Mouse (Mus musculus) embryo, embryonic 11 days (tissue): ENCODE results near the gene Usp32.
A peak's percentile ranks its signal among the peaks of the same experiment; 100 is the strongest.

ENCODE experiments used
- DNase-seq: peaks from one replicate; pipeline ENCODE4 v3.0.0-alpha.2; 2015

Usp32 gene

DNA sequence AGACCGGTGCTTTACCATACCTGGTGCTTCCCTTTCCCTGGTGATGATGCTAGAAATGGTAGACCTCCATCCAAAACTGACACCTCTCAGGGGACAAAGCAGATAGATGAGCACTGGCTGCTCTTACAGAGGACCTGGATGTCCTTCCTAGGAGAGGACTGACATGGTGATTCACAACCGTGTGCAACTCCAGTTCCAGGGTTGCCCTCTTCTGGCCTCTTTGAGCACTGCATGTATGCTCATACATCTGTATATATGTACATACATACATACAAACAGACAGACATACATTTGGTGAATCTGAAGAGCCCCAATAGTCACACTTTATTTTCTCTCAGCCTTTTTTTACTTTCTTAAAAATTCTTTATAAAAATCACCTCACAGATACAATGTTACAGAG lies 161.8 kb downstream of the Usp32 start:
- peak; percentile 58 for DNase-seq

GRCm38 (mm10) chr11:84977385-84977952 lies 162.5 kb downstream of the Usp32 start:
- no peak for DNase-seq

DNA sequence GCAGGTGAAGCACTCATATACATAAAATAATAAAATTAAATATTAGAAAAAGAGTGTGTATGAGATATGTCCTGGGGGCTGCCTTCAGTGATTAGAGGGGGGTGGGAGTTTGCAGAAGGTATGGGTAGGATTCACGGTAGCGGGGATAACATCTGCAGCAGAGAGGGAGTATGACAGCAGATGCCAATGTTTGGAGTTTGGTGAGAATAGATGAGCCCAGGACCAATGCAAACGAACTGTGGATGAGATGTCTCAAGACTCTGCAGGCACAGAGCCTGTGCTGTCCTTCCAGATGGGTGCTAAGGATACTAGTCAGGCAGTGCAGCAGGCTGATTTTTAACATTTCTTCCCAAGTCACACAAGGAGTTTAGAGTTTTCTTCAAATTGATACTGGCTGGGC lies 163.3 kb downstream of the Usp32 start:
- no peak for DNase-seq

- no peak for DNase-seq
These were observed 165.4 kb downstream of the Usp32 start for GRCm38 (mm10) chr11:84974582-84974981.

GRCm38 (mm10) chr11:84973661-84974060 lies 166.3 kb downstream of the Usp32 start:
- DNase-seq, result no peak

DNA sequence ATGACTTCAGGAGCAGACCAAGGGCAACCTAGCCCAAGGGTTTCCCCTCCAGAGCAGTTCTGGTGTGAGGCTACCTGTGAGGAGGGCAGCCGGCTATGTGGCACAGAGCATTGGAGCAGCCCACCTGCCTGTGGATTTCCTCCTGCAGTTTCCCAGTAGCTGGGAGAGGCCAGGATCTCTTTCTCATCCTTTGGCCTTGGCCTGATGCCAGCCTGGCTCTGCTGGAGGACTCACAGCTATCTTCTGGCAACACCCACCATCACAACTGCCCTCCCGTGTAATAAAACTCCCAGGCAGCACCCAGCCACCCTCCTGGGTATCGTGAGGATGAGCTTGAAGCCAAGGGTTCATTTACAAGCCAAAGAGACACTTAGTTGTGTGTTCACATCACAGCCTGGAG lies 167.9 kb downstream of the Usp32 start:
- no peak for DNase-seq

GRCm38 (mm10) chr11:84968775-84969174 lies 171.2 kb downstream of the Usp32 start:
- DNase-seq, result no peak

GRCm38 (mm10) chr11:84968309-84968708 lies 171.7 kb downstream of the Usp32 start:
- no peak for DNase-seq

DNA sequence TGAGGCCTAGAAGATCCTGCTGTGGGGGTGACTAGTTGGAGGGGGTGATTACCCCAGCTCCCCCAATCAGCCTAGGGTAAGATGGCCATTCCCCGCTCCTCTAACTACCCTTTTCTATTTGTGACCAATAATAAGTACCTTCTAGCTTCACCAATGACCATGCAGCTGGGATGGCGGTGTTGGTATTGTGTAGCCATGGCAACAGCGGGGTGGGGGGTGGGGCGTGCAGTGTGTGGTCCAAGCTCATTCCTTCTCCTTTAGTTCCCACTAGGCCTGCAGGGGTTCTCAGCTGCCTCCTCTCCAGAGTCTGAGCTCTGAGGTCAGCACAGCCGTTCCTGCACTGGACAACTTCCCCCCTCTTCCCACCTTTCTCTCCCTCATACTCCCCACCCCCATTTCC lies 172.8 kb downstream of the Usp32 start:
- peak; percentile 58 for DNase-seq

GRCm38 (mm10) chr11:84966696-84967095 lies 173.3 kb downstream of the Usp32 start:
- no peak for DNase-seq

DNA sequence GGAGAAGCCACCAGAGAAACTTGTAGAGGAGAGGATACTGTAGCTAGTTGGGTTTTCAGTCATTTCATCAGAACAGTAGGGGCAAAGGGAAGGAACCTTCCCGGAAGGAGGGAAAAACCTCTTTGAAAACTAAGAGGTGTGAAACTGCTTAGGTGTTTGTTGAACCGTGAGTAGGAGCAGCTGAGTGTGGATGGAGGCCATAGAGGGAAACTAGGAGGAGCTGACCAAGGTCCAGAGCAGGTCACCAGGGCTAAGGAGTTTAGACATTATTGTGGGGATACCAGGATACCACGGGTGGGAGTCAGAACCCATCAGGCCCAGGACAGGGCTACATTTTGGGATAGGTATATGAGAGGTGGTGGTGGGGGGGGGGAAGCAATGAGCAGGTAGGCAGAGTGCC lies 176.4 kb downstream of the Usp32 start:
- DNase-seq, result no peak

DNA sequence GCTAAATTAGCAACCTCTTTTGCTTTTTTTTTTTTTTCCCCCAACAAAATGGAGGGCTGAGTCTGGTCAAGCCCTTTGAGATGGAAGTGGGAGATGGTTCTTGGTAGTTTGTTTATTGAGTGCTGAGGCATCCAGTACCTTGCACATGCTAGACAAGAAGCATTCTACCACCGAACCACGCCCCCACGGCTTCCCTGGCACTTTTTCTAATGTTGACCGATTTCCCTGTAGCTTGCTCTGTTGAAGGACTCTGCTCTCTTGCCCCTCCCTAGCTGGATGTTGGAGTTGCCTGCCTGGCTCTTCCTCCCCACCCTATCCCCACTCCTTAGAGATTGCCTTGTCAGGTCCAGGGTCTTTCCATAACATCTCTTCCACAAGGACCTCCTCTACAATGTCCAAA lies 177.4 kb downstream of the Usp32 start:
- DNase-seq, result no peak

DNA sequence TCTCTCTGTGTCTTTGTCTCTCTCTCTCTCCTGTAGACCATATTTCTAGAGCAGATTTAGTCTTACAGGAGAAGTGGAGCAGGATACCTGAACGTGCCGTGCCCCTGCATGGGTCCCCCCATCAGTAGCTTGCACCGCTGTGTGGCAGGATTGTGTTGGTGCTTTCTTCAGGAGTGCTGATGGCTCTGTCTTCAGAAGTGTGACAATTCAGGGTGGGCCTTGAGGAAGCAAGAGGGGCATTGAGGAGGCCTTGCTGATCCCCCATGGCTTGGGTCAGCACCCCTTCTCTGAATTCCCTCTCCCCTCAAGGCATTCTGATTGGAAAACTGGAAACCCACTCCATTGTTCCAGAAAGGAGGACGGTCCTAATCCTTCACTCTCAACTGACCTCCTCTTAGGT lies 178.4 kb downstream of the Usp32 start:
- DNase-seq, result no peak

- DNase-seq, result no peak
These were observed 179.2 kb downstream of the Usp32 start for GRCm38 (mm10) chr11:84960780-84961179.

DNA sequence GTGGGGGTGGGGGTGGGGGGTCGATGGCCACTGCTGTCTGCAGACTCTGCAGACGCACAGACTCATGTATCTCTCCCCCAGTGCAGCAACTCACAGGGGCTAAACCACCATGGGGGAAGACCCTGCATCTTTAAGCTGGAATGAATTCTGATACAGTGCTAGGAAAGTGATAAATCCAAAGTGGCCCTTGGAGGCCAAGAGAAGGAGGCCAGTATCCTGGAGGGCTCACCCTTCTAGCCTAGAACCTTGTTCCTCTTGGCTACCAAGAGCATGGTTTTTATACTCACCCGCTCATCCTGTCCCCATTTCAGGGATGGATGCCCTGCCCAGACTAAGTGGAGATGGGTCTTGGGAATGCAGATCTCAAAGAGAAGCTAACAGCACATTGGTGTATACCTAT lies 179.7 kb downstream of the Usp32 start:
- DNase-seq, result no peak

- DNase-seq, result peak; percentile 48
These were observed 180.2 kb downstream of the Usp32 start for GRCm38 (mm10) chr11:84959701-84960181.

GRCm38 (mm10) chr11:84959181-84959580 lies 180.8 kb downstream of the Usp32 start:
- no peak for DNase-seq

DNA sequence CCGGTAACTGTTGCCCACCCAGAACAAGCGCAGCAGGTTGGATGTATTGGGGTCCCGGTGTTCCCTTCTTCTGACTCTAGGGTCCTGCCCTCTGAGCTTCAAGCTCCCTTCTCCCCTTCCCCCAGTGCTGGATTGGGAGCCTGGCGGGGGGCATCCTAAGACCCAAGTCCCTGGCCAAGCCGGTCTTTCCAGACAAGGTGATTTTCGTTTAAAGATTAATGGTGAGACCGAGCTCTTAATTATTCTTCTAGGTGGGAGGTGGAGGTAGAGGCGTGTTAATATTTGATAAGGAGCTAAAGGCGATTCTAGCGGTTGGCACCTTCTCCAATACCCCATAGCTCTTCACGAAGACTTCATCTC lies 181.7 kb downstream of the Usp32 start:
- DNase-seq, result no peak

DNA sequence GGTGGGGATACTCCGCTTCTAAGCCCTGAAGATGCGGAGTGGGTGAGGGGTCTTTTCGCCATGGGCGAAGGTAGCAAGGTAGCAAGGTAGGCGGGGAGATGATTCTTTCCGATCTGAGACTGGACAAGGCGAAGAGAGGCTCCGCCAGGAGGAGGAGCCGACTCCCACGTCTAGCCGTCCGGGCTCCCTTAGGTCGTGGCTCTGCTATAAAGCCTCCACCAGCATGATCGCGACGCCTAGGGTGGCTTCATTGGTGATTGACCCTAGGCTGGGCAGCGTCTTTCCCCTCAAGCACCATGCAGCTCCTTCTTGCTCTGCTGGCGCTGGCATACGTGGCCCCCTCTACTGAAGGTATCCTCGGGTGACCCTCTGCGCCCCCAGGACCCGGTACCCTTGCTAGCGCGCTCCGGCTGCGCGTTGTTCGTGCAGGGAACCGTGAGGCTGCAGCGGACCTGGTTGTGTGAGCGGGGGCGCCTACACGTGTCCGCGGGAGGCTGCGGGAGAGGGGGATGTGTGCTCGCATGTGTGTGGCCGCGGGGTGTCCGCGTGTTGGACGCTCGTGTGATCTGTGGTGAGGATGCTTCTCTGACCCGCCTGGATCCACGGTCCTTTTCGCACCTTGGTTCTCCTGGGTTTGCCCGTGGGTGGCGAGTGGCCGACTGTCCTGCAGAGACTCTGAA lies 182.2 kb downstream of the Usp32 start, which contains the start of gene Car4:
TSS of gene Car4 (plus strand) at position 196 of the 680 bp plus-strand sequence.
- peak; percentile 43 for DNase-seq

DNA sequence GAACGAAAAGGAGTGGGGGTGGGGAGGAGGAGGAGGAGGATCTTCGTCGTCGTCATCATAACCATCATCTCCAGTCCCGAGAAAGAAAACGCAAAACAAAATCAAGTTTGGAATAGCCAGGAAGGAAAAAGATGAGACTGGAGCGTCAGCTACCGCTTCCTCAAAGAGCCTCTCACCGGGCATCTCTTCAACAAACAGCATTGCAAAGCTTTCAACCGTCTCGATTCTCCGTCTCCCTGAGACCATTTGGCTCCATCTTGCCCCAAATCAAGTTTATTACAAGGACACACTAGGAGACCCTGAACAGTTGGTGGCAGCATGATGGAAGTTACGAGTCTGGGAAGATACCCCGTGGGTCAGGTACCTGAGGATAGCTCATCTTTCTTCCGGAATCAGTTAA lies 182.8 kb downstream of the Usp32 start:
- DNase-seq, result no peak

DNA sequence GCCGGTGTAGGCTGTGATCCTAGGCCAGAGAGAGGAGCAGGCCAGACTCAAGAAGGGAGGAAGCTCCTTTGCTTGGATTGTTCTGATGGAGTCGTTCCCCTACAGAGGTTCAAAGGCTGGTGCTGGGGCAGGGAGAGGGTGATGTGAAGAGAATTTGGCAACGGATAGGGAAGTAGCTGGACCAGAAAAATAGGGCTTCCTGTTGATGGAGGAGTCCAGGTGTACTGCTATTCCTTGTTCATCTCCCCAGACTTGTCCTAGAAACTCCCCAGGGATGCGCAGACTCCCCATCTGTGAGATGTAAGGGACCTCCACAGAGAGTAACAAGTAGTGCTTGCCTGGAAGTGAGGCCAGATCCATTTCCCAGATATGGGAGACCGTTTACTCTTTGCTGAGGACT lies 183.6 kb downstream of the Usp32 start:
- no peak for DNase-seq

DNA sequence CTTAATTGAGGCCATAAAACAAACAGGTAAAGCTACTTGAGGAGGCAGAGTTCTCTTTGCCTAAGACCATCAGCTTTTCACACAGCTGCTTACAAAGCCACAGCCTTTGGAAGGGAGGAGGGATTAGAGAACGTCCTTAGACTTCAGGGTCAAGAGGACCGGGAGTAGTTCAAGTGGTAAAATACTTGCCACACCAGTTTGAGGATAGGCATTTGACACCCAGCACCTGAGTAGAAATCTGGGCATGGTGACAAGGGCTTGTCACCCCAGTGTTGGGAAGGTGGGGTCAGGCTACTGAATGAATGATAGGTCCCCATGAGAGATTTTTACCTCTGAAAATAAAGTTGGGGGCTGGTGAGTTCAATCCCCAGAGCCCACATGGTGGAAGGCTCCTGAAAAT lies 187.3 kb downstream of the Usp32 start:
- no peak for DNase-seq

DNA sequence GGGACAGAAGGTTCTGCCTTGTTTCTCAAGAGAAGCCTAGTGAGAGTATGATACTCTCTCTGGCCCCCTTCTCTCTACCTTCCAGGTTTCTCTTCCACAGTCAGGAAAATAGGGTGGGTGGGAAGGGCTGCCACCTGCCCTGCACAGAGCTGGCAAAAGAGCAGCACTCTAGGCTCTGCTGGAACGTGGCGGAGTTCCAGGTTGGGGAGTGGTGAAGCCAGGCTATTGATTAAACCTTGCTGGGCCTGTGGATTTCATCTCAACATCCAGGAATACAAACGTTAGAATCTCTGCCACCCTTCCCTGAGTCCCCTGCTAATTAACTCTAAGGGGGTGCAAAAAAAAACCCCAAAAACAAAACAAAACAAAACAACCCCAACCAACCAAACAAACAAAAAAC lies 191.4 kb downstream of the Usp32 start:
- DNase-seq, result no peak

- no peak for DNase-seq
These were observed 191.8 kb downstream of the Usp32 start for GRCm38 (mm10) chr11:84948114-84948513.

GRCm38 (mm10) chr11:84947206-84947605 lies 192.8 kb downstream of the Usp32 start:
- DNase-seq, result no peak
